Mouse (Mus musculus) midbrain, embryonic 12.5 days (tissue): ENCODE measurements at regions not wholly inside any gene's neighbourhood (a gene's known extent, or its start where the extent isn't known, plus 50 kb on each side); places are given as distances from the start of the nearest gene placed in this dataset.

Source experiments
- ATAC-seq: fragments of 200-750 bp; cut with Nextera tagmentation; 2 replicates; pipeline ENCODE4 v1.8.0; 2017; ENCODE audit warnings: low read depth, moderate TSS enrichment, moderate library complexity; ENCODE audit not compliant: low FRiP score
- H3K27ac ChIP-seq: fragments of 300-500 bp; sonication (generic); replicated peaks from 2 replicates; pipeline ENCODE4 v1.5.1; 2016; ENCODE audit warnings: mild to moderate bottlenecking
- H3K27me3 ChIP-seq: fragments of 300-500 bp; sonication (generic); 2 replicates; pipeline ENCODE4 v1.6.1; 2016; ENCODE audit warnings: mild to moderate bottlenecking
- H3K36me3 ChIP-seq: fragments of 300-500 bp; sonication (generic); 2 replicates; pipeline ENCODE4 v1.6.1; 2016
- H3K4me1 ChIP-seq: fragments of 300-500 bp; sonication (generic); 2 replicates; pipeline ENCODE4 v1.6.1; 2016
- H3K4me2 ChIP-seq: fragments of 300-500 bp; sonication (generic); replicated peaks from 2 replicates; pipeline ENCODE4 v1.6.1; 2016; ENCODE audit warnings: mild to moderate bottlenecking, moderate library complexity
- H3K4me3 ChIP-seq: fragments of 300-500 bp; sonication (generic); 2 replicates; pipeline ENCODE4 v1.5.1; 2016; ENCODE audit warnings: mild to moderate bottlenecking
- H3K9ac ChIP-seq: fragments of 300-500 bp; sonication (generic); replicated peaks from 2 replicates; pipeline ENCODE4 v1.6.1; 2016; ENCODE audit warnings: mild to moderate bottlenecking, moderate library complexity
- H3K9me3 ChIP-seq: fragments of 300-500 bp; sonication (generic); 2 replicates; pipeline ENCODE4 v1.6.1; 2016; ENCODE audit warnings: mild to moderate bottlenecking
- WGBS: fragments of 180-500 bp; shearing (Covaris S2); methylation state at CpG from one replicate; pipeline ENCODE4 v1.1.7; 2016; 5-methylcytosine and 5-hydroxymethylcytosine counted together

- Histone ChIP-seq H3K4me1 (peaks cover 8% of the 10 kb centered on the region; the same call in 1 of the 2 replicates), H3K27ac (no peak overlapping the region; the same call in 1 of the 2 replicates), H3K36me3 (no peaks in the 10 kb centered on the region), H3K27me3 (peaks cover 30% of the 10 kb centered on the region), H3K9me3 (no peaks in the 10 kb centered on the region), H3K4me3 (no peak overlapping the region), H3K4me2 (no peak overlapping the region), H3K9ac (no peak overlapping the region)
- WGBS: 47% methylated on average over 12 of the region's 12 CpGs
- ATAC-seq: no peak
Measured at GRCm38 (mm10) chr9:43961431-43961830, 81.8 kb upstream of the Thy1 start.

DNA sequence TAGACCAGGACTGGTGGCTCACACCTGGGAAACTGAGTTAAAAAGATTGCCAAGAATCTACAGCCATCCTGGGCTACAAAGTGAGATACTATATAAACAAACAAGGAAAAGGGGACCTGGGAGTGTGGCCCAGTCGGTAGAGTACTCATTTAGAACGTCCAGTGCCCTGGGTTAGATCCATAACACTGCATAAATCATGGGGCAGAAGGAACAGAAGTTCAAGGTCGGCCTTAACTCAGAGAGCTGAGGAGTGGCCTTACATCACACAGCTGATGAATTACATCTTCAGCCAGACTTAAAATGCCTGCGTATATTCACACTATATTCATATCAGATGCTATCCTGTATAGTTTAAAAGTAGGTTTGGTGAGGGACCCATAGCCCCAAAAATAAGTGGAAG, 78.0 kb upstream of the Thy1 start:
- Histone ChIP-seq H3K9me3 (no peaks in the 10 kb centered on the region), H3K4me2 (no peak overlapping the region), H3K9ac (no peak overlapping the region), H3K27ac (no peak overlapping the region), H3K4me1 (peaks cover 25% of the 10 kb centered on the region), H3K27me3 (peaks cover 9% of the 10 kb centered on the region; the same call in 1 of the 2 replicates), H3K36me3 (no peaks in the 10 kb centered on the region), H3K4me3 (no peak overlapping the region)
- no peak for ATAC-seq
- 70% methylated on average over 4 of the region's 4 CpGs for WGBS

DNA sequence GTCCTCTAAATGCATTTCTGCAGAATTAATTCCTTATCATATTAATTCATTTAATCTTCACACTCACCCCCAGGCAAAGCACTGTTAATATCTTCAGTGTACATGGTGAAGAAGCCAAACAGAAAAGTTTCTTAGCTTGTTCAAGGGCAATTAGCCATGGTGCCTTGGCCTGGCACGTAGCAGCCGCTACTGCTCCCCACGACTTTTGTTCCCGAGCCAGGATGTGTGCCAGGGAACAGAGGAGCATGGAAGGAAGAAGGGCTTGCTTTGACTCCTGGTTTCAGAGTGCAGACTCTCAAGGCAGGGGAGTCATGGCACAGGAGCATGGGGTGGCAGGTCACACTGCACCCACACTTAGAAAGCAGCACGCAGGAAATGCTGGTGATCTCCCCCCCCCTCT, 77.4 kb upstream of the Thy1 start:
- no peak overlapping the region for H3K27ac ChIP-seq
- no peaks in the 10 kb centered on the region for H3K36me3 ChIP-seq
- no peak overlapping the region for H3K4me2 ChIP-seq
- H3K9me3 ChIP-seq: no peaks in the 10 kb centered on the region
- ATAC-seq: no peak
- 86% methylated on average over 5 of the region's 5 CpGs for WGBS
- 0 out of 2 replicates have a peak, but pooled peaks cover 6% of the 10 kb centered on the region for H3K27me3 ChIP-seq
- H3K9ac ChIP-seq: no peak overlapping the region
- H3K4me1 ChIP-seq: peaks cover 31% of the 10 kb centered on the region
- no peak overlapping the region for H3K4me3 ChIP-seq

DNA sequence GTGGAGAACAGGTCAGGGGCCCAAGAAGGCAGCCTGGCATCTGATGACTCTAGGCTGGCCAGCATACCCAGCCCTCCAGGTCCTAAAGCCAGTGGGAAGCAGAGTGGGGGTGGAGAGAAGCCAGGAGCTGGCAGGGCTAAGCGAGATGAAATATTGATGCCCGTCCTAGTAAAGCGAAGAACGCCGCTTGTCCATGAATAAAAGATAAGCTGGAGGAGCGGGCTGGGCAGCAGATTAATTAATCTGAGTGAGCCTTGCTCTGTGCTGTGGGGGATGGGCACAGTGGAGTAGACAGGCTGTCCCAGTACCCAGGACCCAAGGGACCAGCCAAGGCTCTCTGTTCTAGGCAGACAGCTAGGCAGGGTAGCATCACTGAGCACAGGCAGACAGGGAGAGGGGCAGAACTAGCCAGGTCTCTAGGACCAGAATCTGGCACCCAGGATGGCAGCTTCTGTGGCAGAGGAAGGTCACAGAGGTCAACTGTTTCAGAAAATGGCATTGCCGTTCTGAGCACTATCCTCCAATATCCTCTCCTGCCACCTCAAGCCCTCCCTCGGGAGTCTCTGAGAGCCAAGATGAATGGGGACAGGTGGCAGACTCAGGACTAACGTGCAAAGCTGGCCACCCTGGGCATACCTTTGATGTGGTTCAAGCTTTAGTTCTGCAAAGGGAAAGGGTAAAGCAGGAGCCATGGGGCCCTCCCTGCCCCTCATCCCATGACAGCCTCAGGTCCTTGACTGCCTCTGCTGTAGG, 73.0 kb upstream of the Thy1 start:
- peaks cover 6% of the 10 kb centered on the region; the same call in 1 of the 2 replicates for H3K27me3 ChIP-seq
- peak; percentile 83 for ATAC-seq
- no peak overlapping the region; the same call in 1 of the 2 replicates for H3K9ac ChIP-seq
- no peaks in the 10 kb centered on the region for H3K36me3 ChIP-seq
- peaks cover 25% of the 10 kb centered on the region for H3K4me1 ChIP-seq
- H3K4me3 ChIP-seq: peak overlapping the region; percentile 18; the same call in 1 of the 2 replicates
- no peaks in the 10 kb centered on the region for H3K9me3 ChIP-seq
- H3K27ac ChIP-seq: peak overlapping the region; percentile 73
- 32% methylated on average over 9 of the region's 9 CpGs for WGBS
- H3K4me2 ChIP-seq: peak overlapping the region; percentile 36

GRCm38 (mm10) chr9:43970858-43971257, 72.3 kb upstream of the Thy1 start:
- Histone ChIP-seq H3K4me3 (no peak overlapping the region), H3K27me3 (peaks cover 6% of the 10 kb centered on the region; the same call in 1 of the 2 replicates), H3K36me3 (no peaks in the 10 kb centered on the region), H3K4me2 (no peak overlapping the region; the same call in 1 of the 2 replicates), H3K4me1 (peaks cover 25% of the 10 kb centered on the region), H3K9ac (no peak overlapping the region), H3K9me3 (no peaks in the 10 kb centered on the region), H3K27ac (0 out of 2 replicates have a peak overlapping the region, but pooled peaks have one; percentile 73)
- no peak for ATAC-seq
- WGBS: 70% methylated on average over 3 of the region's 3 CpGs

- Histone ChIP-seq H3K4me2 (no peak overlapping the region), H3K9ac (no peak overlapping the region), H3K9me3 (no peaks in the 10 kb centered on the region), H3K27ac (no peak overlapping the region), H3K4me3 (no peak overlapping the region), H3K27me3 (peaks cover 6% of the 10 kb centered on the region; the same call in 1 of the 2 replicates), H3K4me1 (peaks cover 25% of the 10 kb centered on the region), H3K36me3 (no peaks in the 10 kb centered on the region)
- ATAC-seq: no peak
- 13% methylated on average over 3 of the region's 3 CpGs for WGBS
Measured at GRCm38 (mm10) chr9:43972290-43972689, 70.9 kb upstream of the Thy1 start.

GRCm38 (mm10) chr9:43975405-43975804, 67.8 kb upstream of the Thy1 start:
- Histone ChIP-seq H3K27me3 (peaks cover 12% of the 10 kb centered on the region), H3K9ac (no peak overlapping the region), H3K4me3 (no peak overlapping the region), H3K36me3 (no peaks in the 10 kb centered on the region), H3K27ac (no peak overlapping the region), H3K4me1 (peaks cover 6% of the 10 kb centered on the region), H3K4me2 (no peak overlapping the region), H3K9me3 (no peaks in the 10 kb centered on the region)
- ATAC-seq: no peak
- WGBS: 75% methylated on average over 2 of the region's 2 CpGs

- no peaks in the 10 kb centered on the region for H3K4me1 ChIP-seq
- no peak overlapping the region for H3K9ac ChIP-seq
- WGBS: 85% methylated on average over 5 of the region's 5 CpGs
- no peak overlapping the region for H3K4me3 ChIP-seq
- no peak overlapping the region for H3K27ac ChIP-seq
- no peak for ATAC-seq
- H3K27me3 ChIP-seq: peaks cover 12% of the 10 kb centered on the region
- no peaks in the 10 kb centered on the region for H3K36me3 ChIP-seq
- no peaks in the 10 kb centered on the region for H3K9me3 ChIP-seq
- H3K4me2 ChIP-seq: no peak overlapping the region
Measured at GRCm38 (mm10) chr9:43976366-43976765, 66.8 kb upstream of the Thy1 start.

DNA sequence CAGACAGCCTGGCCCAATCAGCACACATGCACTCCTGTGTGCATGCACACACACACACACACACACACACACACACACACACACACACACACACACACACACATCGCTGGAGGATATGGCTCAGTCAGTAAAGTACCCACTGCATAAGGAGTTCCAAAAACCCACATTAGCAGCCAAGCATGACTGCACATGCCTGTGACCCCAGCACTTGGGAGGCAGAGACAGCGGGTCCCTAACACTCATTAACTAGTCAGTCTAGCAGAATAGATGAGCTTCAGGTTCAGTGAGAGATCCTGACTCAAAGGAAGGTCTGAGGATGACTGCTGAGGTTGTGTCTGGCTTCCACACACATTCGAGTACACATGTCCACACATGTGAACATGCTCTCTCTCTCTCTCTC, 65.4 kb upstream of the Thy1 start:
- H3K36me3 ChIP-seq: no peaks in the 10 kb centered on the region
- ATAC-seq: no peak
- H3K4me3 ChIP-seq: no peak overlapping the region
- no peaks in the 10 kb centered on the region for H3K4me1 ChIP-seq
- no peak overlapping the region for H3K4me2 ChIP-seq
- no peak overlapping the region for H3K9ac ChIP-seq
- peaks cover 10% of the 10 kb centered on the region for H3K27me3 ChIP-seq
- no peak overlapping the region for H3K27ac ChIP-seq
- H3K9me3 ChIP-seq: no peaks in the 10 kb centered on the region
- 74% methylated on average over 2 of the region's 3 CpGs for WGBS

GRCm38 (mm10) chr9:43981376-43981775, 61.8 kb upstream of the Thy1 start:
- Histone ChIP-seq H3K9ac (no peak overlapping the region), H3K27ac (no peak overlapping the region)
- 35% methylated on average over 8 of the region's 8 CpGs for WGBS

GRCm38 (mm10) chr9:43982359-43982889, 60.8 kb upstream of the Thy1 start:
- Histone ChIP-seq H3K36me3 (no peaks in the 10 kb centered on the region), H3K27me3 (peaks cover 14% of the 10 kb centered on the region), H3K27ac (no peak overlapping the region), H3K4me1 (no peaks in the 10 kb centered on the region), H3K4me2 (no peak overlapping the region), H3K9ac (no peak overlapping the region), H3K4me3 (no peak overlapping the region), H3K9me3 (no peaks in the 10 kb centered on the region)
- ATAC-seq: no peak
- 79% methylated on average over 5 of the region's 5 CpGs for WGBS

More at GRCm38 (mm10) chr9:43981376-43981775, 61.8 kb upstream of the Thy1 start:
- Histone ChIP-seq H3K4me3 (no peak overlapping the region), H3K9me3 (no peaks in the 10 kb centered on the region), H3K4me2 (no peak overlapping the region), H3K36me3 (no peaks in the 10 kb centered on the region), H3K27me3 (peaks cover 14% of the 10 kb centered on the region), H3K4me1 (no peaks in the 10 kb centered on the region)
- no peak for ATAC-seq

- 79% methylated on average over 2 of the region's 2 CpGs for WGBS
- H3K27ac ChIP-seq: no peak overlapping the region
Measured at GRCm38 (mm10) chr9:43983220-43983619, 60.0 kb upstream of the Thy1 start.

More at GRCm38 (mm10) chr9:43983220-43983619, 60.0 kb upstream of the Thy1 start:
- Histone ChIP-seq H3K36me3 (no peaks in the 10 kb centered on the region), H3K4me1 (no peaks in the 10 kb centered on the region), H3K9ac (no peak overlapping the region), H3K9me3 (no peaks in the 10 kb centered on the region), H3K4me3 (no peak overlapping the region), H3K4me2 (no peak overlapping the region), H3K27me3 (peaks cover 14% of the 10 kb centered on the region)
- ATAC-seq: no peak
